Mouse (Mus musculus) thymus, adult 2 months (tissue): ENCODE data around the gene Ppp1r1b.

Experiments
- CTCF ChIP-seq: fragments of 200-500 bp; IDR thresholded peaks from 2 replicates; pipeline ENCODE4 v1.5.1; 2012; ENCODE audit warnings: mild to moderate bottlenecking, control low read depth, low read length, moderate library complexity, borderline replicate concordance; ENCODE audit not compliant: control insufficient read depth, poor library complexity, insufficient read depth; ENCODE audit errors: extremely low read depth
- POLR2A ChIP-seq: fragments of 200-500 bp; IDR thresholded peaks from 2 replicates; pipeline ENCODE4 v1.6.1; 2012; ENCODE audit warnings: mild to moderate bottlenecking, low read length, control low read depth, moderate library complexity; ENCODE audit not compliant: control insufficient read depth, poor library complexity, insufficient read depth; ENCODE audit errors: extremely low read depth

DNA sequence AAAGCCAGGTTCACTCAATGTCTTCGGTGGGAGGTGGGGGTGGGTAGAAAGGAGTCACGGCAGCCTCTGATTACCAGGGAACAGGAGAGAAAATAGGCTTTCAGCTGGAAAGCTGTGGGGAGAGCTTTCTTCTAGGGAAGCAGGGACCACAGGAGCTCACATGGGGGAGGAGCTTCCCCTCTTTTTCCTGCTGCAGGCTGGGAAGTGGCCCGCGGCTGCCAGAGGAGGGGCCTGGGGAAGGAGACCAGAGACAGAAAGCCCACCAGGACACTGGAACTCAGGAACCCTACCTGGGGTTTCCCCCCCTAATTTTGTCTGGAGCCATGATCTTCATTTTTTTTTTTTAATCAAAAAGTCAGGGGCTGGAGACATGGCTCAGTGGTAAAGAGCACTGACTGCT, 7.6 kb upstream of the Ppp1r1b start:
- no peak for TF ChIP-seq CTCF
- TF ChIP-seq POLR2A, result no peak
